Mouse (Mus musculus): Measurements from ENCODE around the gene Slc2a4.

Slc2a4 gene

GRCm38 (mm10) chr11:69899870-69900269 lies 48.1 kb downstream of the Slc2a4 start:
- no peak for DNase-seq

GRCm38 (mm10) chr11:69895291-69895690 lies 52.7 kb downstream of the Slc2a4 start, which contains the start of gene Acap1:
Gene Acap1 (minus strand): TSS chr11:69895539.
- peak; percentile 76 to 82 for DNase-seq

- DNase-seq, result peak; percentile 88 to 92
These were observed 53.3 kb downstream of the Slc2a4 start for GRCm38 (mm10) chr11:69894671-69895070.
